Mouse (Mus musculus): ENCODE results near the gene Gtf2e1.

Gene Gtf2e1

DNA sequence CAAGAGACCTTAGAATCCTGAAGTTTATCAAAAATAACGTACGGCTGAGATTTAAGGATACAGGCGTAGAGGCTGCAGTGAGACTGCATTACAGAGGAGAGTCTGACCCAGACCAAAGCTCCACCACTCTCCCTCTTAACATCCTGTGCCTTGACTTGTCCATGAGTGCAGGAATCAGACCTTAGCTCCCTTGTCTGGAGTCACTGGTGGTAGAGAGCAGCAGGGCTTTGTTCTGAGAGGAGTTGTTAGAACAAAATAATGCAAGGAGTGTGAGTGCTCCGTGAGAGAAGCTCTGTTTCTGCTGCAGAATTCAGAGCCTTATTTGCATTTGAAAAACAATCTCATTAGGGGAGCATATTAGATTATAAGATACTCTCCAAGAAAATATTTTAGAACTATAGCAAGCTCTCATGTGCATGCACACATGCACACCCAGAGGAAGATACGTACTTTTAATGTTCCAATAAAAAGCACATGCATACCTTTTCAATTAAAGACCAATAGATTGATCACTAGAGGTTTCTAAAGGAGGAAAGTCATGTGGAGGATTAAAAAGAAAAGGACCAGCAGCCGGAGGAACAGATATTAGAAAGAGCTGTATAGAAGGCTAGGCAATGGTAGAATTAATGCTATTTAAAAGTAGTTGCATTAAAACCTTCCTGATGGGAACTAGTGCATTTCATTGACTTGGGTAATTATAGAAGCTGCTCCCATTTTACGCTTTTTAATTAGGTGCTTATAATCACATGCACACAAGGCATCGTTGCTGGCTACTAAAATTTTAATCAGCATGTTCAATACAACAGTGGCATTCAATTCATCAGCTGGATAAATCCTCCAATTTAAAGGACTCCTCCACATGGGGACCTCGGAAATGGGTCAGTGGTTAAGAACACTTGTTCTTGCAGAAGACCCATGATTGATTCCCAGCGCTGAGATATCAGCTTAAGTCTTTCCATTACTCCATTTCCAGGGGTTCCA is 61.0 kb downstream of the Gtf2e1 start:
- no peak for DNase-seq (ENCODE audit: low spot score)

DNA sequence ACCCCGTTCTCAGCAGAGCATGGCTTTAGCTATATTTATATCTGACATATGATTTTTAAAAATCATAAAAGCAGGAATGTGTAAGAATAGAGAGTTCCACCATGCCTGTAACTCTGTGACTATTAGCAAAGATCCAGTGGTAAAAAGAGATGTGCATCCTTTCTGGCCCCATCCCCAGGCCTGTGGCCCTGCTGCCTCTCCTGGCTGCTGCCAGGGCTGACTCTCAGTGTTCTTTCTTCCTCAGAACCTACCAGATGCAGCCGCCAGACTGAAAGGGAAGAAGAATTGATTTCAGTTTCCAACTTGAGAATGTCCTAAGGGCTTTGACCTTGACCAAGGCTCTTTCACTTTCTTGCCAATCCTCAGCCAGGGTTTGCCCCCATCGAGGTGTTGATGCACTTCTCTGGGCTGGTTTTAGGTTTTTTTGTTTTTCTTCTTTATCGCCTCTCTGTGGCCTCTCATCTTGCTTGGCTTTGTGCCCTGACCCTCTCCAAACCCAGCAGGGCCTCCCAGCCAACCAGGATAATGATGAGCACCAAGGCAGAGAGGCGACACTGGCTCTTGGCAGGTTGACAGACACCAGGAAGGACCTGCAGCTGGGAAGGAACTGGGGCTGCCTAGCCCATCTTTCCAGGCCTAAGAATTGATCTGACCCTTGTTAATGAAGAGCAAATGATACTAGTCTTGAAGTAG is 66.8 kb downstream of the Gtf2e1 start:
- no peak for DNase-seq (ENCODE audit: low spot score)

DNA sequence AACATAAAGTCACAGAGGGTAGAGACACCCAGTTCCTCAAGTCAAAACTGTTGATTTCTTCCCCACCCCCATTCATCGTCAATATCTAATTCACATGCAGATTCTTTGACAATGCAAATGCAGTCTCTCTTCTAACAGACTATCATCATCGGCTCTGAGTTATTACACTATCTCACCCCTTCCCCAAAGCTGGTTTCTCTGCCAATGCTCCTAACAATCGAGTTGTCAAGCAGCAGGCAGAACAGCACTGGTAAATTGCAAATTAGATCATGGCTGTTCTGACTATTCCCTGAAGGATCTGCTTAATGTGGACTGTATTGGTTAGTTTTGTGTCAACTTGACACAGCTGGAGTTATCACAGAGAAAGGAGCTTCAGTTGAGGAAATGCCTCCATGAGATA is 70.0 kb downstream of the Gtf2e1 start:
- no peak for DNase-seq (ENCODE audit: low spot score)

DNA sequence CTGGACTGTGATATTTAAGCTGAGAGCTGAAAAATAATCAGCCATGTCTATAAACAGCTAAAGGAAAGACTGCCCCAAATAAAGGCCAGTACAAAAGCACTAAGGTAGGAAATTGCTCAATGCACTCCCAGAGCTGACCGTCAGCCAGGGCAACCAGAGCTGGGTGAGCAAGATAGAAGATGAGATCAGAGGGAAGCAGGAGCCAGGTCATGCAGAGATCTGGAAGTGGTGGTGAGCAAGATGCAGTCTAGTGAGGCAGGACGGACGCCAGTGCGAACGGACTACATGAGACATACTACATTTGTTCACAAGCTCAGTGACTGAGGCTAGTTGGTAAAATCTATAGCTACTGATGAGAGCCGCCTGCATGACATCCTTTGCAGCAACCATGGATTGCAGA is 75.6 kb downstream of the Gtf2e1 start:
- no peak for DNase-seq (ENCODE audit: low spot score)

DNA sequence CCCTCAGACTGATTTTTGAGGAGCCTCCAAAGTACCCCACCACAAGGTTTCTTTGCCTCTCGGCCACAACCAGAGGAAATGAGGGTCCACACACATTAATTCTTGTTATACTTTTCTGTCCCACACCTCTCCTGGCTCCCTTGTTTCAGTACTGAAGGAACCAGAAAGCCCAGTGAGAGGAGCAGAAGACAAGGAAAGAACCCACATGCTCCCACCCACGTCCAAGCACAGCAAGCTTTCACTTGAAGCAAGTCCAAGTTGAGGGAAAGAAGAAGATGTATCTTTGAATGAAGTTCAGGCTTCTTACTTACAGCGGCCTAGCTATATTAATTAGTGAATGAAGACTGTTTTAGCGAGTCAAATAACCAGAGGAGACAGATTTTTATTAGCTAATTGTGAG is 76.7 kb downstream of the Gtf2e1 start:
- no peak for DNase-seq (ENCODE audit: low spot score)

DNA sequence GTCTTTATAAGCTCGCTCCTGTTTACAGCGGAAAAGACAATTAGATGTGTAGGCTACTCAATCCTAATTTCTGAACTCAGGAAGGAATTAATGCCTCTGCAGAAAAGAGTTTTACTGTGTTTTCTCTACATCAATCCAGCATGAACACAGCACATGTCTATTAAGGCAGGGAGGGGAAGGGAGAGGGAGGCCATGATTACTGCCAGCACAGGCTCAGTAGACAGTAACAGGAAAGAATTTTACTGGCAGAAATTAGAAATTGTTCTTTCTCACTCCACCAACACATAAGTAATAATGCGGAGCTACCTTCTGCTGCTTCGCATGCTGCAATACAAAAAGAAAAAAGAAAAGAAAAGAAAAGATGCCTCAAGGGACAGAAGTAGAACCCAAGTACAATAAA is 78.0 kb downstream of the Gtf2e1 start:
- no peak for DNase-seq (ENCODE audit: low spot score)

All from retina, embryonic 14.5 days (tissue).